Mouse (Mus musculus): ENCODE data around the gene Slc22a16. TPM values are rescaled to one million over a fixed set of nuclear protein-coding genes. Genes with fewer than 3 reads are reported as not detected.

Gene Slc22a16
- polyA plus RNA-seq, 1 experiment from 2014 or later = not detected

DNA sequence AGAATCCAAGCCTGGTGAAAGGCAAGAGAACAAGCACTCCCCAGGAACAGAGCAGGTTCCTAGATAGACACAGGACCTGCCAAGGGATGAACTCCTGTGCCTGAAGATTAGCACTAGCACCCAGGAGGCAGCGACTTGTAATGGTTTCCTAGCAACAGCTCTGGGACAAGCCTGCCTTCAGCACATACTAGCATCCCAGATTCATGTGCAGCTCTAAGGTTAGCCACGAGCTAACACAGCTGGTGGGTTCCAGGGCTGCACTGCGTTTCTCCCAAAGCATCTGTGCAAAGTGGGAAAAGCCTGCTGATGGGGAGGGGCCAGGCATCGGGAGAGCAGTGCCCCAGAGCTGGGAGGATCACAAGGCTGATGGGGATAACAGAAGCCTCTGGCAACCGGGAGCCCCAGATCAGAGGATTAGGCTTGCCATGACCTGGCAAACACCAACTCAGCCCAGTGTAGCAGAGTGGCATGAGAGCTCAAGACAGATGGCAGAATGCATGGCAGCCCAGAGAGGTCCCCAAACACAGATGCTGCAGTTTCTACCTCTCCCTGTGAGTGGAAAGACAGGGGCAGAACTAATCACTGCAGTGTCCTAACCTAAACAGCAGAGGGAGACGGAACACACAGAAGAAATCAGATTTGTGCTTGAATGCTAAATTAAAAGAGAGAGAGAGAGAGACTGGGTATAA is 34.7 kb downstream of the Slc22a16 start:
- DNase-seq (ENCODE audit: low spot score) = no peak

DNA sequence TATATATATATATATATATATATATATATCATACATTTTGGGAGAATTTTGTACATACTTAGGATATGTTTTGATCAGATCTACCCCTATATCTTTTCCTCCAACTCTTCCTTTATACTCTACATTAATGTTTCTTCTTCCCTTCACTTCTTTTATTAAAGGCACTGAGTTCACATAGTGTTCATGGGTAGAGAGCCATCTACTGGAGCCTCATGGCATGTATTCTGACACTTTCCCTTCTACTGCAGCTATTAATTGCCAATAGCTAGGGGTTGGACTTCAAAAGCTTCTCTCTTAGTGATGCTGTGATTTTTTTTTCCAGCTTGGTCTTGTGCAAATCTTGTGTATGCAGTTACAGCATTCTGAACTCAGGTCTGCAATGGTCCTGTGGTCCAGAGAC is 47.8 kb downstream of the Slc22a16 start:
- no peak for DNase-seq (ENCODE audit: low spot score)

DNA sequence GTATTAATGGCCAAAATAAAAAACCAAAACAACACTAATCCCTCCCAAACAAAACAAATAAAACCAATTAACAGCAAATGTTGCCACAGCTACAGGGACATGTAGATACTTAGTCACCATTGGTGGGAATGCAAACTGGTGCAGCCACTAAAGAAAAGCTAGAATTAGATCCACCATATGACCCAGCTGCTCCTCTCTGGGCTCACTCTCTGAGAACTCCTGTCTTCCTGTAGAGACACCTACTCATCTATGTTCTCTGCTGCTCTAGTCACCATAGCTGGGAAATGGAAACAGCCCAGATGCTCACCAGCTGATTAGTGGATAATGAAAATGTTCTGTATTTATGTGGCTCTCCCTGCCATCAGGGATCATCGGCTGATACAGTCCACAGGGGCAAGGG is 49.6 kb downstream of the Slc22a16 start:
- DNase-seq (ENCODE audit: low spot score) = no peak

DNA sequence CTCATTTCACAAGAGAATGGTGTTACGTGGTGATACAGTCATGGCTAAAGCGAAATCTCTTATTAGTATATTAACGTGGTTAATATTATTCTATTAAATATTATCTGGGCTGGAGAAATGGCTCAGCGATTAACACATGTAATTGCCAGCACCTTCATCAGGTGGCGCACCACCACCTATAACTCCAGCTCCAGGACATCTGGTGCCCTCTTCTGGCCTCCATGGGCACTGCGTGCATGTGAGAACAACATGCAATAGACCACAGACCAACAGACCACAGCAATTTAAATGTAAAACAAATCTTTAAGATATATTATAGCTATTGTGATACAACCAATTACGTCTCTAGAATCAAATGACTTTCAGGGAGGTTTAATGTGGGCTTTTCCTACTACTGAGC is 59.0 kb downstream of the Slc22a16 start:
- peak; percentile 49 for DNase-seq (ENCODE audit: low spot score)

DNA sequence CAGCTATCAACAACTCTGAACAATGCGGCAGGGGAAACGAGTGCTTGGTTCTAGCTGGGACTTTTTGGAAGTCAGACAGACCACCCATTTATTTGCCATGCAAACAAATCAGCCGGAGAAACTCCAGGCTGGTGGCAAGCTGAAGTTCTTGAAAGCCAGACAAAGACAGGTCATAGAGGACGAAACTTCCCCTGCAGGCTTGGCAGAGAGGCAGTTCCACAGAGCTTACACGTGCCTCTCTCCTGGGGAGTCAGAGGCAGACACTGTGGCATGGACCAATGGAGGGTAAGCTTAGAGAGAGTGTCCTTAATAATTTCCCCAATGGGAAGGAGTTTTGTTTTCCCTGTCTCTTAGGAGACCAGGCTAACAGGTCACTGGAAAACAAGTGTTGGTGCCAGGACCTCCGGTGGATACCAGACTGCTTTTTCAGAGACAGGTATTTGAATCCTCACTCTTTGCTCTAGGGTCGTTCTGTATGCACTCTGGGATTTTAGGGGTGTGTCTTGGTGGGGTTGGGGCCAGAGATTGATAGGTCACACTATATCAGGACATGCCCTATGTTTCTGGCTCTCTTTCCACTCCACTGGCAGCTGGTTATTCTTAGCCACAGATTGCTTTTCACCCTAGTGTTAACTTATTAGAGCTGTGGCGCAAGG is 59.6 kb downstream of the Slc22a16 start, which contains the start of gene Ddo:
Gene Ddo, plus strand, starts transcription at position 356 of the 656 bp plus-strand sequence.
- no peak for DNase-seq (ENCODE audit: low spot score)

DNA sequence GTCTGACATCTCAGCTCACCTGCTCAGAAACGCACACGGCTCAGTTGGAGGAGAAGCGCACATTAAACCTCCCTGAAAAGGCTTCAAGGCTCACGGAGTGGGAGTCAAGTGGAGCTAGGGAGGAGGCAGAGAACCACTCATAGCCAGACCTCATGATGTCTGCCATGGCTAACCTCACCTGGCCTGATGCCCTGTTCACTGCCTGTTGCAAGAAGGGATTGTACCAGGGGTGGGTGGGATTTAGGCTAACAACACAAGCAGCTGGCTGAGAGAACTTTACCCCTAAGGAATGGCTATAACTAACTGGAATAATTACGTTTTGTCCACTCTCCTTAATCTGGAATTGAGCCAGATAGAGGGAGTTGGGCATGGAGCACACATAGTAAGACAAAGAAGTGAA is 60.3 kb downstream of the Slc22a16 start:
- DNase-seq (ENCODE audit: low spot score) = no peak

DNA sequence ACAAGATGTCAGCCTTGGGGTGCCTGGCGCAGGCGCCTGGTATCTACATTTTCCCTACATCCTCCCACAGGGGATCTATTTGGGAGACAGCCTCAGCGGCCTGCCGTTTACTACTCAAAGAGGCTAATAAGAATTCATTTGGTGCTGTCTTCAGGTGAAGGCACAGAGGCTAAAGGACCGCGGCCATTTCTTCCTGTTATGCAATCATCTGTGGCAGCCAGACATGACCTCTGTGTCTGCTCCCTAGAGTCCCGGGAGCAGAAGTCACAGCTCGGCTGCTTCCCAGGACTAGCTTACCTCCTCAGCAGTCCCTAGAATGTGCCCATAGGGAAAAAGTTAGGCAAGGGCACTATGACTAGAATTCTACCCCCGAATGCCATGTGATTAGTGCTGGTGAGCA is 60.8 kb downstream of the Slc22a16 start:
- DNase-seq (ENCODE audit: low spot score) = no peak

DNA sequence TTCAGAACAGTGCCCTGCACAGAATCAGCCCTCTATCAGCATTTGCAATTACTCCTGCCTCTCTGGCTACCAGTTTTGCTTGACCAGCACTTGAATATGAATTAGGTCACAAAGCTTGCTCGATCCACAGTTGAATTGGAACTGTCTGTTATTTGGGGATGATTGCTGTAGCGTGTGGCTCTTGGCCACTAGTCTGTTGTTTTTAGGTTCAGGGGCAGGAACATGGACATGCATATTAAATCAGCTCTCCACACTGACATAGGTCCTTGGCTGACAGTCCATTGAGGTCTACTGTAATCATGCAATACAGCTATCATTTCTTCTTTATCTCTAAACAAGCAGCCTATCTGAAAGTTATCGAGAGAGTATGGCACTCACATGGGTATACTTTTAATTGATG is 62.0 kb downstream of the Slc22a16 start:
- DNase-seq (ENCODE audit: low spot score) = no peak

DNA sequence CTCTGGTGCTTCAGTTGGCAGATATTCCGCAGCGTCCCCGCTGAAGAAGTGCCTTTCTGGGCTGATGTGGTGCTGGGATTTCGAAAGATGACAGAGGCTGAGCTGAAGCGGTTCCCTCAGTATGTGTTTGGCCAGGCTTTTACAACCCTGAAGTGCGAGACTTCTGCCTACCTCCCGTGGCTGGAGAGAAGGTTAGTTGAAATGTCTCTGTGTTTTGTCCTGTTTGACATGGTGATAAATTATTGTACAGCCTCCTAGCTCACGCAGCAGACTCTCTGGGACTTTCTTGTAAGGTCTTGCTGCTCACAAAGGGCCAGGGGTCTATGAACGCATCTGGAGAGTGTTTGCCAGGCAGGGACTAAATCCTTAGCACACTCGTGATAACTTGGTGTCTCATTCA is 67.2 kb downstream of the Slc22a16 start:
- DNase-seq (ENCODE audit: low spot score) = no peak

DNA sequence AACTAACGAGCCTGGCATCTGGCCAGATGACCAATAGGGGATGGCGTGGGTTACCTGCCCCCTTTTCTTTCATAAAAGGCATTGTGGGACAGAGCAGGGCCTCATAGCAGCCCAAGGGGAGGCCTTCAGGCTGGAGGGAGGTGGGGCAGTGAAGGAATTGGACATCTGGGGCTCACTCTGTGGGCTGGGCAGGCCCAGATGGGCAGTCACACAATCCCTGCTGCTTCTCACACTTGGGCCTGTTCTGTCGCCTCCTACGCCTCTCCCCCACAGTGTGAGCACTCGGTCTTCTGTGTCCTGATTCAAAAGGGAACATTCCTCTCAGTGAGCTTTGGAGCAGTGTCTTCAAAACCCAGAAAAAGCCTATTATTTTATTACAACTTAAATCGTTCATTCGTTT is 68.1 kb downstream of the Slc22a16 start:
- DNase-seq (ENCODE audit: low spot score) = no peak

DNA sequence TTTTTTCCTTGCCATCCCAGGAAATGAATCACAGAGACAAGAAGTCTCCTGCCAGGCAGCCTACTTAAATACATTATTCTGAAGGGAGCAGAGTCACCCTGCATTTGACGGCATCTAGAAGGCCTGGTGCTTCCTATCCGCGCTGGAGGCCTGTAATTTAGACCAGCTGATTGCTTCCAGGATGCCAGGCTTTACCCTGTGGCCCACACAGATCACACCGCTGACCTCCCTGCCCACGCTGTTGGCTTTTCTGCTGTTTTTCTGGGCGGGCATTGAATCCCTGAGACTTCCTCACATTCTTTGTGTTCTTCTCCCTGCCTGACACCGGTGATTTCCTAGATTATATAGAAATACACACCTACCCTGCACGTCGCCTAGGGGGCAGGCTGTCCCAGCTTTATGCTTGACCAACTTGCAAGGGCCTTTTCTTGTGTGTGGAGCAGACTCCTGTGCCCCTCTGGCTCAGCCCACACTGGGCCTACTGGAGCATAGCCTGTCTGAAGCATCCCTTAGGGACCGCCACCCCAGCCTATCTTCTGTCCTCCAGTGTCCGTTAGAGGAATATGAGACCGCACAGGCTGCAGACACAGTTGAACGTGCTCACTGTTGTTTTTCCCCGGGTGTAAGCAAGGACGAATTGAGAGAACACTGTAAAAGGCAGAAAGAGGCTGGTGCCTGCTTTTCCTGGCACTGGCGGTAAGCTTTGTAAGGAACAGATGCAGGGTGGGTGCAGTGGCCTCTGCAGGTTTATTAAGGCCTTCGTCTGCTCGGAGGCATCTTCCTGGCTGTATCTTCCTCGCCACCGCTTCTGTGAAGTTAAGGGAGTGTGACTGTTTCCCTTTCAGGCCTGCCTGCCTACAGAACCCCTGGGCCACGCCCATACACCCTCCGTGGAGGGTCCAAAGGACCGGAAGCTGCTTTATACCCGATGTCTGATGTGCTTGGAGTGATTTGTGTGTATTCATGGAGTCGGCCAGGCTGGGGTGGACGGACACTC is 69.0 kb downstream of the Slc22a16 start:
- no peak for DNase-seq (ENCODE audit: low spot score)

DNA sequence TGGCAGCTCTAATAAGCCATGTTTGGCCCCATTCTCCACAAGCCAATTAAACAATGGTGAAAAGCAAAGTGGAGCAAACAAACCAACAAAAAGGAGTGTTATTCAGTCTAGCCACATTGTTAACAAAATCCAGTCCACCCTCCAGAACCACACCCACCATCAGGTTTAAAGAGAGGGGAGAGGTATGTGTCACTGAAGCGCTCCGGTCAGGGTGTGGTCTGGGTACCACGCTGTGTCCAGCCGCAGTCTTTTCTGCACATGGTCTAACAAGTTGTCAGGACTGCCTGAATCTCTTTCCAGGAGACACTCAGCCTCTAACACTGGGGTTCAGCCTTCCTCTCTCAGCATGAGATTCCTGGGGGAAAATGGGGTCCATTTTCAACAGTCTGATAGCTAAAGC is 70.3 kb downstream of the Slc22a16 start:
- no peak for DNase-seq (ENCODE audit: low spot score)

DNA sequence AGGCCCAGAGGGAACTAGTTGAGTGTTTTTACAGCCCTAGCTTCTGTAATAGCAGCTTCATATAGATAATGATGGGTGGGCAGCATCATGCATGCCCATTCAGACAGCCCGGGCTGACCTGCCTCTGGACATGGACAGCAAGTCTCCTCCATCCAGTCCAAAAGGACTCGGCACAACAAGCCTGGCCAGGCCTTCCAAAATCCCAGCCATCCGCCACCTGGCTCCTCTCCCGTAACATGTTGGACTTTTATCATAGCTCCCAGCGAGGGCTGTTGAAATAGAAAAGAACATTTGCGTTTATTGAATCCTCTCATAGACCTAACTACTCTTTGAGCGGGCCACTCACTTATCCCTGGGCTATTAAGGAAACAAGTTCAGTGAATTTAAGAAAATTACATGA is 71.8 kb downstream of the Slc22a16 start:
- DNase-seq (ENCODE audit: low spot score) = no peak

DNA sequence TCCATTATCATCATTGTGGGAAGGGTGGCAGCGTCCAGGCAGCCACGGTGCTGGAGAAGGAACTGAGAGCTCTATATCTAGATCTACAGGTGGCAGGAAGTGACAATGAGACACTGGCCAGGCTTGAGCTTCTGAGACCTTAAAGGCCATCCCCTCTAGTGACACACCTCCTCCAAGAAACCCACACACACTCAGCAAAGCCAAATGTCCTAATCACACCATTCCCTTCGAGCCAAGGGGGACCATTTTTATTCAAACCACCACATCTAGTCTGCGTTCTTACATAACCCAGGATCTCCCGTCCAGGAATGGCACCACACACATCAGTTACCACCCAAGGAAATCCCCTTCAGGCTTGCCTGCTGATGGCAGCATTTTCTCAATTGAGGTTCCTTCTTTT is 73.0 kb downstream of the Slc22a16 start:
- no peak for DNase-seq (ENCODE audit: low spot score)

DNA sequence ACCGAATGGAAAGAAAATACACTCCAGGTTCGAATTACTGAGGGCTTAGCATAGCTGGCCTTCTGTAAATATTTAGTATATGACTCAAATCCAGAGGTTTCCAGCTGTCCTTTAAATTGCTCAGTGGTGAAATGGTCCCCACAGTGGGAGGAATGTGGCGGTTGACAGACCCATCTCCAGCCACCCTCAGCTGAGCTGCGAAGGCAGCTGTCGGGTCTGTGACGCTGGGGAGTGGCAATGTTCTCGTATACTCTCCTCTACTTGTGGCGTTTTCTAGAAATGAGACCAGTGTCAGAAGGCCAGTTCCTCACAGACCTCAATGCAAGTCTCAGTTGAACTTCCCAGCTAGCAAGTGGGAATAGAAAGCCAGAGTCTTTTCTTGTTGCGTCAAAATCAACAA is 74.3 kb downstream of the Slc22a16 start:
- DNase-seq (ENCODE audit: low spot score) = no peak

DNA sequence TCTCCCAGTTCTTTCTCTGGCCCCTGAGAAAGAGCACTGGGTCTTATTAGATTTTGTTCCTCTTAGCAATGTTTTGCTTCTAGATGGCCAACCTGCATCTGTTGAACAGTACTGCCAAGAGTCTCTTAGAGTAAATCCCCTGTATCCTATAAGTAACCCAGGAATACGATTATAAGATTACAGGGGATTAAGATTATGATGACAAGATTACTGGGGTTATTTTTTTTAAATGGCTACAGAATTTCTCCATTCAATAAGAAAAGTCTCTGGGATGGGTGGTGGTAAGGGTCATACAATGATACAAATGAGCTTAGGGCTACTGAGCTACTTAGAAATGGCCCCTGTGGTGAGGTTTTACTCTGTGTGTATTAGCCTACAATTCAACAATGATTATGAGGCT is 75.2 kb downstream of the Slc22a16 start:
- DNase-seq (ENCODE audit: low spot score) = no peak

DNA sequence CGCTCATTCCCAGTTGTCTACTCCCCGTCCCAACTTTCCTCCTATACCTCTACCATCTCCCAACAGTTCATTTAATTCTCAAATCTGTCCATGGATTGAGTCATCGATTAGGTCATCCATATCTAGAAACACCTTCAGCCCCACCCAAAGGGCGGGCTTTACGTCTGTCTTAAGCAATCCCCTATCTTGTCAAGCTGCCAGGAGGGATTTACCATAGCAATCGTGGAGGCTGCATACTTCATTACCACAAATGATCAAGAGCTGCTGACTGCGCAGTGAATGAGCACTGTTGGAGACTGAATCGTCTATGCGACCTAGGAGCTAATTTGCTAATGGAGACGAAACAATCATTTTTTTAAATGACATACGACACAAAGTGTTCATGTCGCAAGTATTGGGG is 78.6 kb downstream of the Slc22a16 start:
- no peak for DNase-seq (ENCODE audit: low spot score)

DNA sequence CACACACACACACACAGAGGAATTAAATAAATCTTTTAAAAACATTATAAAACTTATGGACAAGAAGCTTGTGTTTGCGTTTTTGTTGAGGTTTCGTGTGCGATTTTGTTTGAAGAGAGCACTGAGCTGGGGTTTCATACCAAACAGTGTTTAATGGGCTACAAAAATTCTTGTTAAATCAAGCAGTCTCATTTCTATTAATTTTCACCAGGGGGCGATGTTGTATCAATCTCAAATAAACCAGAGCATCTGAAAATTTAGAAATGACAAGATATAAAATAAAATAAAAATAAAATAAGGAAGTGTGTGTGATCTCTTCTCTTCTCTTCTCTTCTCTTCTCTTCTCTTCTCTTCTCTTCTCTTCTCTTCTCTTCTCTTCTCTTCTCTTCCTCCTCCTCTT is 79.5 kb downstream of the Slc22a16 start:
- no peak for DNase-seq (ENCODE audit: low spot score)

DNA sequence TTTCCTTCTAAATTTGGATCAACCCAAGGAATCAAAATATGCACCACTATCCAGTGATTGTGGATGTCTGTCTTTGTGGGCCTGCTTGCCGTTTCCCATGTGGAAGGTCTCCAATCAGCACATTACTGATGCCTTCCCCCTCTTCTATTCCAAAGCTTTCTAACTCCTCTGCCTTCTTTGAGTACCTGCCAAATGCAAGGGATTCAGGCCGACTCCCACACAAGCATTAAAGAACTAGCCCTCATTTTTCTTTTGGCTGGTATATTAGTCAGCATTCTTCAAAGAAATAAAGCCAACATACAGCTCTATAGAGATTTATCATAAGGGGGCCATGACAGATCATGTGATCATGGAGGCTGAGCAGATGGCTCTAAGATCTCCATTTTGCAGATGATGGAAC is 81.5 kb downstream of the Slc22a16 start:
- DNase-seq (ENCODE audit: low spot score) = no peak
